Mouse (Mus musculus): ENCODE measurements at regions not wholly inside any gene's neighbourhood (a gene's known extent, or its start where the extent isn't known, plus 50 kb on each side); places are given as distances from the start of the nearest gene placed in this dataset.

GRCm38 (mm10) chr16:52601068-52601829, 147.4 kb upstream of the Alcam start:
- Histone ChIP-seq H3K27me3 (replicated peaks) (no peaks in the 10 kb centered on the region), H3K27ac (no peak overlapping the region), H3K9ac (no peak overlapping the region), H3K4me2 (no peak overlapping the region), H3K4me1 (no peaks in the 10 kb centered on the region), H3K4me3 (replicated peaks) (no peak overlapping the region), H3K36me3 (no peaks in the 10 kb centered on the region), H3K9me3 (no peaks in the 10 kb centered on the region)
- WGBS = 83% methylated on average over 8 of the region's 8 CpGs
- ATAC-seq (ENCODE audit: insufficient read depth, low FRiP score, low read depth) = no peak

GRCm38 (mm10) chr16:52598232-52598631, 144.4 kb upstream of the Alcam start:
- Histone ChIP-seq H3K4me2 (no peak overlapping the region), H3K9me3 (no peaks in the 10 kb centered on the region), H3K36me3 (no peaks in the 10 kb centered on the region), H3K27me3 (replicated peaks) (no peaks in the 10 kb centered on the region), H3K27ac (no peak overlapping the region), H3K4me1 (no peaks in the 10 kb centered on the region), H3K9ac (no peak overlapping the region), H3K4me3 (replicated peaks) (no peak overlapping the region)
- WGBS = 51% methylated on average over 1 of the region's 1 CpGs
- ATAC-seq (ENCODE audit: insufficient read depth, low FRiP score, low read depth) = no peak

DNA sequence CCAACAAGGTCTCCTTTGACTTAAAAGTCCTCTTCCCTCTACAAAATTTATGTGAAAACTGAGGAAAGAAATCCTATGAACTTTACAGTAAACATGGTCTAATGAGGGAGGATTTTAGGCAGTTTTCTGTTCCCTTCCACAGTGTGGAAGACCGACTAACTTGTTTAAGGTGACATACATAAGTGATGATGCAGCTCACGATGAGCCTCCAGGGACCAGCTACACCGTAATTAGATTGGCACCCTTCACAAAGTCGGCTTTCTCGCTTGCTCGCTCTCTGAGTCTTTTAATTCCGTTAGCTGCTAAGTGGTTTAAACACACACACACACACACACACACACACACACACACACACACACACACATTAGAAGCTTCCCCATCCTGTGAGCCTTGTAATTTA, 143.3 kb upstream of the Alcam start:
- ATAC-seq (ENCODE audit: insufficient read depth, low FRiP score, low read depth) = no peak
- H3K4me1 ChIP-seq = no peaks in the 10 kb centered on the region
- no peak overlapping the region for H3K27ac ChIP-seq
- no peak overlapping the region for H3K4me3 ChIP-seq (replicated peaks)
- H3K27me3 ChIP-seq (replicated peaks) = no peaks in the 10 kb centered on the region
- H3K36me3 ChIP-seq = no peaks in the 10 kb centered on the region
- H3K9me3 ChIP-seq = no peaks in the 10 kb centered on the region
- H3K4me2 ChIP-seq = no peak overlapping the region
- no peak overlapping the region for H3K9ac ChIP-seq
- WGBS = 80% methylated on average over 7 of the region's 7 CpGs

- H3K36me3 ChIP-seq = no peaks in the 10 kb centered on the region
- H3K4me3 ChIP-seq (replicated peaks) = no peak overlapping the region
- 39% methylated on average over 1 of the region's 1 CpGs for WGBS
- H3K4me1 ChIP-seq = no peaks in the 10 kb centered on the region
- no peak for ATAC-seq (ENCODE audit: insufficient read depth, low FRiP score, low read depth)
- H3K4me2 ChIP-seq = no peak overlapping the region
- no peak overlapping the region for H3K9ac ChIP-seq
- H3K9me3 ChIP-seq = no peaks in the 10 kb centered on the region
- H3K27me3 ChIP-seq (replicated peaks) = no peaks in the 10 kb centered on the region
- H3K27ac ChIP-seq = no peak overlapping the region
Measured at GRCm38 (mm10) chr16:52588291-52588781, 134.5 kb upstream of the Alcam start.

DNA sequence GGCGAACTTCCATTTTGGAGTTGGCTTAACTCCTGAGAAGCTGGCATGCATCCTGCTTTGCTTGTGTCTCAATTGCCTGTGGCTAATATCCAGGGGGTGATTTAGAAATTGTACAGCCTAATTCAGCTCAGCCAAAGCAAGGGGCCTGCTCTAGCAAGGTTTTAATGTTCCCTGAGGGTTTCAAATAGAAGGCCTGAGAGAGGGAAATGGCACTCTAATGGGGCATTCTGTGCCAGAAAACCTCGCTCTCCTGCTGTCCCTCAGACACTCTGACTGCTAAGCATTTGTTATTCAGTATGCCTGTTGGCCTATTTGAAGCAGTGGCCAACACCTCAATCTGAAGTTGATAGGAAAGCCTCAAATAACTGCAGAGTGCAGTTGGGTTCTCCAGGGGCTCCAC, 115.2 kb upstream of the Alcam start:
- Histone ChIP-seq H3K4me2 (no peak overlapping the region), H3K36me3 (no peaks in the 10 kb centered on the region), H3K4me3 (replicated peaks) (no peak overlapping the region), H3K9me3 (no peaks in the 10 kb centered on the region), H3K9ac (no peak overlapping the region), H3K27ac (no peak overlapping the region), H3K27me3 (replicated peaks) (no peaks in the 10 kb centered on the region), H3K4me1 (no peaks in the 10 kb centered on the region)
- no peak for ATAC-seq (ENCODE audit: insufficient read depth, low FRiP score, low read depth)
- WGBS = 76% methylated on average over 2 of the region's 2 CpGs

- WGBS = 74% methylated on average over 1 of the region's 1 CpGs
- Histone ChIP-seq H3K27me3 (replicated peaks) (no peaks in the 10 kb centered on the region), H3K27ac (no peak overlapping the region), H3K4me2 (no peak overlapping the region), H3K4me1 (no peaks in the 10 kb centered on the region), H3K36me3 (no peaks in the 10 kb centered on the region), H3K9me3 (no peaks in the 10 kb centered on the region), H3K4me3 (replicated peaks) (no peak overlapping the region), H3K9ac (no peak overlapping the region)
- ATAC-seq (ENCODE audit: insufficient read depth, low FRiP score, low read depth) = no peak
Measured at GRCm38 (mm10) chr16:52536278-52536677, 82.4 kb upstream of the Alcam start.

DNA sequence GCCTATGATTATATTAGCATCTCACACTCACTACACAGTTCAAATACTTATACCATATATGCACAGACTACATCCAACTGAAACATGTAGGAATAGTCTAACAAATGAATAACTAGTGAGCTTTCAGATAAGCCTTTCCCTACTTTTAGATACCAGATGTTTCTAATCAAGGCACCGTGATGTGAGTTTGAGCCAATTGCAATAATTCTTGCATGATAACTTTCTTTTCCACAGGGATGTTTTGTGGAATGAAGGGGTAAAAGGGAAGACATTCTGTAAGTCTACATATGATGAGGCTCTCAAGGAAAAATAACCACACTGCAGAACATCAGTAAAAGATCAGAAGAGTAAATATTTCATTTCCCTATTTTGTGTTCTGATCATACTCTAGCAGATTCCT, 80.7 kb upstream of the Alcam start:
- H3K27ac ChIP-seq = 0 out of 2 replicates have a peak overlapping the region, but pooled peaks have one; percentile 22
- no peak overlapping the region for H3K4me3 ChIP-seq (replicated peaks)
- no peaks in the 10 kb centered on the region for H3K9me3 ChIP-seq
- no peaks in the 10 kb centered on the region for H3K4me1 ChIP-seq
- no peak for ATAC-seq (ENCODE audit: insufficient read depth, low FRiP score, low read depth)
- WGBS = 34% methylated on average over 1 of the region's 1 CpGs
- H3K27me3 ChIP-seq (replicated peaks) = no peaks in the 10 kb centered on the region
- H3K4me2 ChIP-seq = no peak overlapping the region
- H3K9ac ChIP-seq = no peak overlapping the region
- H3K36me3 ChIP-seq = no peaks in the 10 kb centered on the region

GRCm38 (mm10) chr16:52532475-52533083, 78.7 kb upstream of the Alcam start:
- H3K36me3 ChIP-seq = no peaks in the 10 kb centered on the region

GRCm38 (mm10) chr16:52513546-52514409, 59.9 kb upstream of the Alcam start:
- Histone ChIP-seq H3K4me2 (no peak overlapping the region), H3K4me1 (no peaks in the 10 kb centered on the region), H3K27me3 (replicated peaks) (no peaks in the 10 kb centered on the region), H3K36me3 (no peaks in the 10 kb centered on the region), H3K4me3 (replicated peaks) (no peak overlapping the region), H3K27ac (no peak overlapping the region), H3K9ac (no peak overlapping the region), H3K9me3 (no peaks in the 10 kb centered on the region)
- WGBS = 61% methylated on average over 5 of the region's 5 CpGs
- ATAC-seq (ENCODE audit: insufficient read depth, low FRiP score, low read depth) = no peak

More at GRCm38 (mm10) chr16:52532475-52533083, 78.7 kb upstream of the Alcam start:
- Histone ChIP-seq H3K27ac (no peak overlapping the region), H3K4me1 (no peaks in the 10 kb centered on the region), H3K9me3 (no peaks in the 10 kb centered on the region), H3K4me3 (replicated peaks) (no peak overlapping the region), H3K27me3 (replicated peaks) (no peaks in the 10 kb centered on the region), H3K4me2 (no peak overlapping the region), H3K9ac (no peak overlapping the region)
- ATAC-seq (ENCODE audit: insufficient read depth, low FRiP score, low read depth) = no peak
- 85% methylated on average over 1 of the region's 1 CpGs for WGBS

- Histone ChIP-seq H3K4me3 (replicated peaks) (no peak overlapping the region), H3K4me1 (no peaks in the 10 kb centered on the region), H3K36me3 (no peaks in the 10 kb centered on the region), H3K4me2 (no peak overlapping the region), H3K27ac (no peak overlapping the region), H3K27me3 (replicated peaks) (no peaks in the 10 kb centered on the region), H3K9ac (no peak overlapping the region), H3K9me3 (no peaks in the 10 kb centered on the region)
- WGBS = 48% methylated on average over 10 of the region's 10 CpGs
- ATAC-seq (ENCODE audit: insufficient read depth, low FRiP score, low read depth) = no peak
Measured at GRCm38 (mm10) chr16:52508633-52509379, 54.9 kb upstream of the Alcam start.
